Mouse (Mus musculus): ENCODE measurements around the gene Igsf11. TPM values are rescaled to one million over a fixed set of nuclear protein-coding genes. Genes with fewer than 3 reads are reported as not detected.

Gene Igsf11
- total and polyA plus RNA-seq, 3 experiments: not detected

- Histone ChIP-seq H3K36me3 (ENCODE audit: control insufficient read depth in 1 of 2, insufficient read depth in 2 of 2, low read length in 2 of 2) (no peaks in the 10 kb centered on the region), H3K27ac (ENCODE audit: control insufficient read depth, low read depth, low read length) (no peak overlapping the region), H3K79me2 (ENCODE audit: control insufficient read depth, insufficient read depth, low read length, poor library complexity) (no peaks in the 10 kb centered on the region), H3K4me1 (ENCODE audit: control insufficient read depth in 1 of 2, insufficient read depth in 2 of 2, low read length in 2 of 2) (no peaks in the 10 kb centered on the region), H3K9ac (ENCODE audit: control insufficient read depth, low read depth, low read length, poor library complexity, severe bottlenecking) (no peak overlapping the region), H3K9me3 (replicated peaks; ENCODE audit: insufficient read depth, low read length) (no peaks in the 10 kb centered on the region), H3K4me3 (ENCODE audit: control insufficient read depth in 1 of 2, insufficient read depth in 1 of 2, low read depth in 2 of 2, low read length in 2 of 2) (no peak overlapping the region), H3K27me3 (ENCODE audit: control insufficient read depth in 1 of 2, insufficient read depth in 2 of 2, low read length in 2 of 2) (no peaks in the 10 kb centered on the region)
- no peak for TF ChIP-seq CTCF (IDR thresholded peaks at IDR 0.05 in 2 of 3, conservative IDR thresholded peaks at IDR 0.05 in 1 of 3; ENCODE audit: control insufficient read depth in 1 of 3, insufficient read depth in 1 of 3, low read depth in 2 of 3, low read length in 3 of 3, poor library complexity in 1 of 3, severe bottlenecking in 1 of 3)
- no peak for TF ChIP-seq SMC3 (IDR thresholded peaks at IDR 0.05; ENCODE audit: low read depth, low read length)
- TF ChIP-seq NELFE (IDR thresholded peaks at IDR 0.05; ENCODE audit: low read depth, low read length): no peak
- TF ChIP-seq MAX (IDR thresholded peaks at IDR 0.05; ENCODE audit: low read length): no peak
- TF ChIP-seq MEF2A (IDR thresholded peaks at IDR 0.05; ENCODE audit: extremely low read depth, insufficient replicate concordance, low read depth, low read length, poor library complexity, severe bottlenecking): no peak
- TF ChIP-seq SIN3A (IDR thresholded peaks at IDR 0.05; ENCODE audit: low read length): no peak
- no peak for TF ChIP-seq CHD1 (IDR thresholded peaks at IDR 0.05; ENCODE audit: low read depth, low read length)
- TF ChIP-seq KAT2A (conservative IDR thresholded peaks at IDR 0.05; ENCODE audit: low read depth, low read length): no peak
- TF ChIP-seq MXI1 (IDR thresholded peaks at IDR 0.05; ENCODE audit: low read depth, low read length): no peak
- TF ChIP-seq ZMIZ1 (IDR thresholded peaks at IDR 0.05; ENCODE audit: low read depth, low read length): no peak
- no peak for TF ChIP-seq POLR2A (IDR thresholded peaks at IDR 0.05; ENCODE audit: control insufficient read depth in 1 of 2, insufficient read depth in 1 of 2, low read depth in 1 of 2, low read length in 2 of 2, poor library complexity in 1 of 2)
- TF ChIP-seq EP300 (IDR thresholded peaks at IDR 0.05; ENCODE audit: low read depth in 1 of 2, low read length in 2 of 2): no peak
- no peak for TF ChIP-seq CHD2 (IDR thresholded peaks at IDR 0.05; ENCODE audit: low read length)
- TF ChIP-seq BHLHE40 (IDR thresholded peaks at IDR 0.05; ENCODE audit: borderline replicate concordance, low read depth, low read length): no peak
- TF ChIP-seq ZNF384 (IDR thresholded peaks at IDR 0.05; ENCODE audit: low read depth, low read length): no peak
- no peak for TF ChIP-seq RCOR1 (IDR thresholded peaks at IDR 0.05; ENCODE audit: low read depth, low read length)
- no peak for TF ChIP-seq RAD21 (IDR thresholded peaks at IDR 0.05; ENCODE audit: low read depth, low read length)
- TF ChIP-seq ZC3H11A (IDR thresholded peaks at IDR 0.05; ENCODE audit: low read depth, low read length): no peak
- TF ChIP-seq MAFK (IDR thresholded peaks at IDR 0.05; ENCODE audit: borderline replicate concordance, low read depth, low read length): no peak
- DNase-seq (ENCODE audit: low read depth, low spot score): no peak
These were observed 6.5 kb downstream of the Igsf11 start for GRCm38 (mm10) chr16:38898816-38899425.

GRCm38 (mm10) chr16:38900024-38900423 lies 7.6 kb downstream of the Igsf11 start:
- no peaks in the 10 kb centered on the region for H3K4me1 ChIP-seq (ENCODE audit: control insufficient read depth in 1 of 2, insufficient read depth in 2 of 2, low read length in 2 of 2)
- no peak overlapping the region for H3K9ac ChIP-seq (ENCODE audit: control insufficient read depth, low read depth, low read length, poor library complexity, severe bottlenecking)
- H3K79me2 ChIP-seq (ENCODE audit: control insufficient read depth, insufficient read depth, low read length, poor library complexity): no peaks in the 10 kb centered on the region
- no peak for DNase-seq (ENCODE audit: low read depth, low spot score)
- H3K4me3 ChIP-seq (ENCODE audit: control insufficient read depth in 1 of 2, insufficient read depth in 1 of 2, low read depth in 2 of 2, low read length in 2 of 2): no peak overlapping the region
- H3K36me3 ChIP-seq (ENCODE audit: control insufficient read depth in 1 of 2, insufficient read depth in 2 of 2, low read length in 2 of 2): no peaks in the 10 kb centered on the region
- H3K27me3 ChIP-seq (ENCODE audit: control insufficient read depth in 1 of 2, insufficient read depth in 2 of 2, low read length in 2 of 2): no peaks in the 10 kb centered on the region
- TF ChIP-seq SMC3 (IDR thresholded peaks at IDR 0.05; ENCODE audit: low read depth, low read length) (no peak), CHD1 (IDR thresholded peaks at IDR 0.05; ENCODE audit: low read depth, low read length) (no peak), ETS1 (IDR thresholded peaks at IDR 0.05; ENCODE audit: low read depth, low read length) (no peak), HCFC1 (IDR thresholded peaks at IDR 0.05; ENCODE audit: low read depth, low read length) (no peak), GATA1 (IDR thresholded peaks at IDR 0.05; ENCODE audit: low read depth, low read length) (no peak)
- no peak overlapping the region for H3K27ac ChIP-seq (ENCODE audit: control insufficient read depth, low read depth, low read length)
- H3K9me3 ChIP-seq (replicated peaks; ENCODE audit: insufficient read depth, low read length): no peaks in the 10 kb centered on the region
